Mouse (Mus musculus) spleen, adult 2 months (tissue): Measurements from ENCODE around the gene Adgrv1.

Experiments used
- CTCF ChIP-seq: fragments of 200-500 bp; IDR thresholded peaks from 2 replicates; pipeline ENCODE4 v1.5.1; 2011; ENCODE audit warnings: mild to moderate bottlenecking, inconsistent platforms; ENCODE audit not compliant: insufficient read depth, insufficient read length, insufficient replicate concordance; ENCODE audit errors: extremely low read depth
- POLR2A ChIP-seq: fragments of 200-500 bp; IDR thresholded peaks from 2 replicates; pipeline ENCODE4 v1.6.1; 2011; ENCODE audit warnings: low read depth, low read length, inconsistent platforms

DNA sequence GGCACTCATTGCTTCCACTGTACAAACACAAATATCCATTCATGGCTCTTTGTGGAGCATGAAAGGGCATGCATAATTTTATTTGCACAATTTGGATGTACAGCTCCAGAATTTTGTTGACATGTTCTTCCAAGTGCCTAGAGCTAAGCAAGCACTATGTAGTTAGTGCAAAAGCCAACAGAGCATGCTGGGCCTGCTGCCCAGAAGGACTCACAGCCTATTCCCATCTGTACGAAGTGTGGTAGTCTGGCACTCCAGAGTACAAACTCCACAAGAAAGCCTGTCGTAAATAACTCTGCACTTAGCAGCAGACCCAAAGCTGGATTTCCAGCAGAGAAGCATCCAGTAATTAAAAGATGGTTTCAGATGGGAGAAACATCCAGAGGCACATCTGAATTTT is 473.1 kb downstream of the Adgrv1 start:
- TF ChIP-seq CTCF (no peak), POLR2A (no peak)
